Mouse (Mus musculus) adipocyte (in vitro differentiated cells): ENCODE measurements around the gene St6galnac3.

Experiments used
- DNase-seq: peaks from one replicate; pipeline ENCODE4 v3.0.0-alpha.2; 2016; ENCODE audit warnings: low spot score

The St6galnac3 gene

GRCm38 (mm10) chr3:153512545-153512944 is 212.4 kb downstream of the St6galnac3 start:
- DNase-seq = no peak

GRCm38 (mm10) chr3:153511151-153511580 is 213.8 kb downstream of the St6galnac3 start:
- no peak for DNase-seq

GRCm38 (mm10) chr3:153510048-153510630 is 214.8 kb downstream of the St6galnac3 start:
- DNase-seq = no peak

GRCm38 (mm10) chr3:153509643-153510042 is 215.3 kb downstream of the St6galnac3 start:
- no peak for DNase-seq

- no peak for DNase-seq
These were observed 215.9 kb downstream of the St6galnac3 start for GRCm38 (mm10) chr3:153509029-153509428.

GRCm38 (mm10) chr3:153508592-153508991 is 216.4 kb downstream of the St6galnac3 start:
- DNase-seq = no peak

- DNase-seq = no peak
These were observed 217.4 kb downstream of the St6galnac3 start for GRCm38 (mm10) chr3:153507599-153507998.

GRCm38 (mm10) chr3:153502488-153502887 is 222.5 kb downstream of the St6galnac3 start:
- DNase-seq = no peak

- DNase-seq = no peak
These were observed 223.6 kb downstream of the St6galnac3 start for GRCm38 (mm10) chr3:153501333-153501877.

GRCm38 (mm10) chr3:153492986-153493385 is 232.0 kb downstream of the St6galnac3 start:
- no peak for DNase-seq

- DNase-seq = no peak
These were observed 235.3 kb downstream of the St6galnac3 start for GRCm38 (mm10) chr3:153489718-153490117.

GRCm38 (mm10) chr3:153488931-153489330 is 236.0 kb downstream of the St6galnac3 start:
- DNase-seq = no peak

GRCm38 (mm10) chr3:153485176-153485575 is 239.8 kb downstream of the St6galnac3 start:
- no peak for DNase-seq

- no peak for DNase-seq
These were observed 240.3 kb downstream of the St6galnac3 start for GRCm38 (mm10) chr3:153484701-153485100.

GRCm38 (mm10) chr3:153483691-153484090 is 241.3 kb downstream of the St6galnac3 start:
- DNase-seq = no peak

GRCm38 (mm10) chr3:153482098-153482497 is 242.9 kb downstream of the St6galnac3 start:
- DNase-seq = no peak

GRCm38 (mm10) chr3:153481012-153481411 is 244.0 kb downstream of the St6galnac3 start:
- no peak for DNase-seq

- no peak for DNase-seq
These were observed 244.4 kb downstream of the St6galnac3 start for GRCm38 (mm10) chr3:153480636-153481006.

GRCm38 (mm10) chr3:153480005-153480635 is 244.9 kb downstream of the St6galnac3 start:
- no peak for DNase-seq

- DNase-seq = no peak
These were observed 249.1 kb downstream of the St6galnac3 start for GRCm38 (mm10) chr3:153475919-153476318.

GRCm38 (mm10) chr3:153475461-153475860 is 249.5 kb downstream of the St6galnac3 start:
- DNase-seq = no peak

GRCm38 (mm10) chr3:153472583-153473471 is 252.1 kb downstream of the St6galnac3 start:
- DNase-seq = no peak

GRCm38 (mm10) chr3:153463849-153464248 is 261.1 kb downstream of the St6galnac3 start:
- no peak for DNase-seq
